Mouse (Mus musculus) neural tube, embryonic 12.5 days (tissue): ENCODE results near the gene Lmnb2. TPM values are rescaled to one million over a fixed set of nuclear protein-coding genes. Genes with fewer than 3 reads are reported as not detected.

ENCODE experiments used
- ATAC-seq: fragments of 200-750 bp; cut with Nextera tagmentation; 2 replicates; pipeline ENCODE4 v1.8.0; 2017; ENCODE audit warnings: low read depth, mild to moderate bottlenecking, moderate TSS enrichment, moderate library complexity; ENCODE audit not compliant: low FRiP score
- H3K27ac ChIP-seq: fragments of 300-500 bp; sonication (generic); 2 replicates; pipeline ENCODE4 v1.5.1; 2016
- H3K27me3 ChIP-seq: fragments of 300-500 bp; sonication (generic); replicated peaks from 2 replicates; pipeline ENCODE4 v1.6.1; 2016; ENCODE audit warnings: mild to moderate bottlenecking
- H3K36me3 ChIP-seq: fragments of 300-500 bp; sonication (generic); 2 replicates; pipeline ENCODE4 v1.6.1; 2016; ENCODE audit warnings: mild to moderate bottlenecking
- H3K4me1 ChIP-seq: fragments of 300-500 bp; sonication (generic); 2 replicates; pipeline ENCODE4 v1.6.1; 2016
- H3K4me2 ChIP-seq: fragments of 300-500 bp; sonication (generic); replicated peaks from 2 replicates; pipeline ENCODE4 v1.6.1; 2016; ENCODE audit warnings: mild to moderate bottlenecking
- H3K4me3 ChIP-seq: fragments of 300-500 bp; sonication (generic); 2 replicates; pipeline ENCODE4 v1.5.1; 2016
- H3K9ac ChIP-seq: fragments of 300-500 bp; sonication (generic); 2 replicates; pipeline ENCODE4 v1.6.1; 2016; ENCODE audit warnings: mild to moderate bottlenecking
- H3K9me3 ChIP-seq: fragments of 300-500 bp; sonication (generic); 2 replicates; pipeline ENCODE4 v1.6.1; 2016; ENCODE audit warnings: mild to moderate bottlenecking
- WGBS: fragments of 180-500 bp; shearing (Covaris S2); methylation state at CpG from one replicate; pipeline ENCODE4 v1.1.7; 2016; 5-methylcytosine and 5-hydroxymethylcytosine counted together
- polyA plus RNA-seq: library from polyadenylated mRNA; unstranded; fragments of >200 nt; fragmentation: Nextera tagmentation; extraction: Ambion mirVana; gene quantifications from 2 replicates; pipeline ENCODE4 v1.2.1, GENCODE M21; 2016

Gene Lmnb2
- polyA plus RNA-seq, 1 experiment from 2014 or later: 57.1 TPM

DNA sequence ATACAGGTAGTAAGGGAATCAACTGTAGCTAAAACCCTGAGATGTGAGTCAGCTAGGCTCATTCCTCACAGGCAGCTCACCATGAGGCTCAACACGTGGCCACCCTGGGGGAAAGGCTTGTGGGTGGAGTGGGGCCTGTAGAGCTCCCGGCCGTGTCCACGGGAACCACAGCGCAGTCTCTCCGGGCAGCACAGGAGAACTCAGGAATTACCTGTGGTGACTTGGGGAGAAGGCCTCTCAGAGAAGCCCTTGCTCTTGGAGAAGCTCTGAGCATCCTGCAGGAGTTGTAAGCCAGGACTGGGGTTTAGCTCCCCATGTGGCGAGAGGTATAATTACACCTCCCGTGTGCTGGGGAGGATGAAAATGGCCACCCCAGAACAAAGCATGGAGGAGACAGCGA is 37.5 kb upstream of the Lmnb2 start:
- H3K9ac ChIP-seq: no peak overlapping the region
- WGBS: 24% methylated on average over 9 of the region's 9 CpGs
- no peak overlapping the region for H3K4me3 ChIP-seq
- H3K27me3 ChIP-seq: no peaks in the 10 kb centered on the region
- H3K36me3 ChIP-seq: no peaks in the 10 kb centered on the region
- H3K27ac ChIP-seq: no peak overlapping the region
- ATAC-seq: no peak
- H3K9me3 ChIP-seq: no peaks in the 10 kb centered on the region
- no peaks in the 10 kb centered on the region; the same call in 1 of the 2 replicates for H3K4me1 ChIP-seq
- no peak overlapping the region for H3K4me2 ChIP-seq

DNA sequence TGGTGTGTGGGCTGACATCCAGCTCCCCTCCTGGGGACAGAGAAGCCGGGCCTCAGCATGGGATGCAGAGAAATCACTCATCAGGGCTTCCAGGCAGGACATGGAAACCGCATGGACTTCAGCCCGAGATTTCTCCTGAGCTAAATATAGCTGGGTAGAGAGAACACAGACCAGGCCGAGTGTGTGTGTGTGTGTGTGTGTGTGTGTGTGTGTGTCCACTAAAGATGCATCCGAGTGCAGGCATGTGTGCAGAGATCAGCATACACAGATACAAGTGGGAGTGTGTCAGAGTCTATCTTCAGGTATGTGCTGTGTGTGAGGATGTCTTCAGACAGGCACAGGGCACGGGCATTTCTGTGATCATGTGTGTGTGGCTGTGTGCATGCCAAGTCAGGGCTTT is 36.8 kb upstream of the Lmnb2 start:
- WGBS: 84% methylated on average over 6 of the region's 6 CpGs
- H3K27ac ChIP-seq: no peak overlapping the region
- no peaks in the 10 kb centered on the region; the same call in 1 of the 2 replicates for H3K4me1 ChIP-seq
- no peak overlapping the region for H3K9ac ChIP-seq
- H3K27me3 ChIP-seq: no peaks in the 10 kb centered on the region
- no peaks in the 10 kb centered on the region for H3K36me3 ChIP-seq
- no peak overlapping the region for H3K4me3 ChIP-seq
- ATAC-seq: no peak
- H3K9me3 ChIP-seq: no peaks in the 10 kb centered on the region
- H3K4me2 ChIP-seq: no peak overlapping the region

- H3K36me3 ChIP-seq: no peaks in the 10 kb centered on the region
- H3K4me3 ChIP-seq: no peak overlapping the region
- H3K4me1 ChIP-seq: no peaks in the 10 kb centered on the region; the same call in 1 of the 2 replicates
- ATAC-seq: no peak
- no peaks in the 10 kb centered on the region for H3K9me3 ChIP-seq
- no peaks in the 10 kb centered on the region for H3K27me3 ChIP-seq
- no peak overlapping the region for H3K27ac ChIP-seq
- 89% methylated on average over 13 of the region's 13 CpGs for WGBS
- H3K4me2 ChIP-seq: no peak overlapping the region
- H3K9ac ChIP-seq: no peak overlapping the region
These were observed 36.4 kb upstream of the Lmnb2 start for GRCm38 (mm10) chr10:80954415-80954814.

DNA sequence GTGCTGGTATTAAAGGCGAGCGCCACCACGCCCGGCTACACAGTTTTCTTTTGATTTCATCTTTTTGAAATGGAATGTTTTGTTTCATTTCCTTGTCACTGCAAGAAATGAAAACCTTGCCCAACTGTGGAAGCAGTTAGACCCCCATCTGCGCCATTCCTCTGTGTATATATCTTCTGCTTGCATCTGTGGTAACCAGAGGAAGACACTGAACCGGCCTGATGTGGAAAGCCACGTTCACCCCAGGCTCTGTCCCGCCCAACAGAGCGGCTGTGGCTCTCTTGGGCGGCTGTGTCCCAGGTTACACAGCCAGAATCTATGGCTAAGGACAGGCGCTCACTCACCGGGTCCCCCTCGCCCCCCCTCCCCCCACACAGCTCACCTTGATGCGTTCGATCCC is 34.4 kb upstream of the Lmnb2 start:
- no peak for ATAC-seq
- Histone ChIP-seq H3K4me3 (no peak overlapping the region), H3K9me3 (no peaks in the 10 kb centered on the region), H3K27me3 (no peaks in the 10 kb centered on the region), H3K36me3 (no peaks in the 10 kb centered on the region), H3K4me2 (no peak overlapping the region), H3K4me1 (peaks cover 6% of the 10 kb centered on the region; the same call in 1 of the 2 replicates), H3K9ac (no peak overlapping the region), H3K27ac (no peak overlapping the region)
- WGBS: 80% methylated on average over 15 of the region's 15 CpGs

- Histone ChIP-seq H3K27me3 (no peaks in the 10 kb centered on the region), H3K4me3 (no peak overlapping the region), H3K36me3 (no peaks in the 10 kb centered on the region), H3K9ac (no peak overlapping the region), H3K27ac (no peak overlapping the region), H3K4me1 (peaks cover 7% of the 10 kb centered on the region; the same call in 1 of the 2 replicates), H3K9me3 (no peaks in the 10 kb centered on the region), H3K4me2 (no peak overlapping the region)
- no peak for ATAC-seq
- WGBS: 82% methylated on average over 10 of the region's 10 CpGs
These were observed 33.8 kb upstream of the Lmnb2 start for GRCm38 (mm10) chr10:80951761-80952390.

DNA sequence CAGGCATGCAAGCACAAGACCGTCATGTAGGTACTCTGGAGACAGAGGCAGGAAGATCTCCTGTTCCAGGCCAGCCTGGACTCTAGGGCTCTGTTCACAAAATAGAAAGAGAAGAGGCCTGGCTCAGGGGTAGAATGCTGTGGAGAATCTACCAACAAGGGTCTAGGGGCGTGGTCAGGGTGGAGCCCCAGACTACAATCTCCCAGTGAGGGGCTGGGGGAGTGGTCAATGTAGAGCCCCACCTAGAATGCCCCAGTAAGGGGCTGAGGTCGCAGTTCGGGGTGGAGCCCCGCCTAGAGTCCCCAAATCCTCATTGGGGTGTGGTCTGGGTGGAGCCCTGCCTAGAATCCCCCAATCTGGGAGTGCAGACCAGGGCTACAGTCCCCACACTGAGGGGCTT is 32.3 kb upstream of the Lmnb2 start:
- ATAC-seq: no peak
- no peaks in the 10 kb centered on the region for H3K36me3 ChIP-seq
- no peak overlapping the region for H3K4me3 ChIP-seq
- H3K27ac ChIP-seq: no peak overlapping the region
- H3K9ac ChIP-seq: no peak overlapping the region
- no peaks in the 10 kb centered on the region for H3K27me3 ChIP-seq
- peaks cover 7% of the 10 kb centered on the region; the same call in 1 of the 2 replicates for H3K4me1 ChIP-seq
- H3K9me3 ChIP-seq: no peaks in the 10 kb centered on the region
- 28% methylated on average over 5 of the region's 5 CpGs for WGBS
- H3K4me2 ChIP-seq: no peak overlapping the region

DNA sequence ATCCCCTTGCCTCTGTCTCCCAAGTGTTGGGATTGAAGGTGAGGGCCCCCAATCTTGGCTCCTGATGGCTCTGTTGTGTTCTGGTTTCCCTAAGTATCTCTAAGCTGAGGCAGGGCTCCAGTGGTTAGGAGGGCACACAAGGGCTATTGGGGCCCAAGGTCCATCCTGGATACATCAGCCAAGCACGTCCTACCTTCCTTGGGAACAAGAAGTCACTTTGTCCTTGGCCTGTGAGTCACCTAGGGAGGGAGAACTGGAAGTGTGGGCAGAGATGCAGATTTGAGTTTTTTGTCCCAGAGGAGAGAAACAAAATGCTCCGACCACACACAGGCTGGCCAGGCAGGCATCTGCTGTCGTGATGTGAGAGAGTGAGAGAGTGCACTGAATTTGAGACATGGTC is 31.0 kb upstream of the Lmnb2 start:
- H3K4me3 ChIP-seq: no peak overlapping the region
- no peak overlapping the region for H3K4me2 ChIP-seq
- H3K36me3 ChIP-seq: no peaks in the 10 kb centered on the region
- 0 out of 2 replicates have a peak, but pooled peaks cover 7% of the 10 kb centered on the region for H3K4me1 ChIP-seq
- no peak overlapping the region for H3K27ac ChIP-seq
- H3K27me3 ChIP-seq: no peaks in the 10 kb centered on the region
- H3K9ac ChIP-seq: no peak overlapping the region
- H3K9me3 ChIP-seq: no peaks in the 10 kb centered on the region
- no peak for ATAC-seq
- WGBS: 85% methylated on average over 3 of the region's 3 CpGs

- H3K9me3 ChIP-seq: no peaks in the 10 kb centered on the region
- H3K27ac ChIP-seq: no peak overlapping the region
- H3K36me3 ChIP-seq: no peaks in the 10 kb centered on the region
- H3K9ac ChIP-seq: no peak overlapping the region
- no peaks in the 10 kb centered on the region for H3K27me3 ChIP-seq
- 32% methylated on average over 6 of the region's 6 CpGs for WGBS
- H3K4me1 ChIP-seq: 0 out of 2 replicates have a peak, but pooled peaks cover 7% of the 10 kb centered on the region
- no peak overlapping the region for H3K4me3 ChIP-seq
- H3K4me2 ChIP-seq: no peak overlapping the region
- ATAC-seq: no peak
These were observed 30.5 kb upstream of the Lmnb2 start for GRCm38 (mm10) chr10:80948570-80948969.

- WGBS: 44% methylated on average over 2 of the region's 2 CpGs
- no peak for ATAC-seq
- Histone ChIP-seq H3K9me3 (no peaks in the 10 kb centered on the region), H3K4me3 (no peak overlapping the region), H3K4me1 (0 out of 2 replicates have a peak, but pooled peaks cover 7% of the 10 kb centered on the region), H3K27ac (no peak overlapping the region), H3K27me3 (no peaks in the 10 kb centered on the region), H3K4me2 (no peak overlapping the region), H3K36me3 (no peaks in the 10 kb centered on the region), H3K9ac (no peak overlapping the region)
These were observed 29.8 kb upstream of the Lmnb2 start for GRCm38 (mm10) chr10:80947802-80948201.

DNA sequence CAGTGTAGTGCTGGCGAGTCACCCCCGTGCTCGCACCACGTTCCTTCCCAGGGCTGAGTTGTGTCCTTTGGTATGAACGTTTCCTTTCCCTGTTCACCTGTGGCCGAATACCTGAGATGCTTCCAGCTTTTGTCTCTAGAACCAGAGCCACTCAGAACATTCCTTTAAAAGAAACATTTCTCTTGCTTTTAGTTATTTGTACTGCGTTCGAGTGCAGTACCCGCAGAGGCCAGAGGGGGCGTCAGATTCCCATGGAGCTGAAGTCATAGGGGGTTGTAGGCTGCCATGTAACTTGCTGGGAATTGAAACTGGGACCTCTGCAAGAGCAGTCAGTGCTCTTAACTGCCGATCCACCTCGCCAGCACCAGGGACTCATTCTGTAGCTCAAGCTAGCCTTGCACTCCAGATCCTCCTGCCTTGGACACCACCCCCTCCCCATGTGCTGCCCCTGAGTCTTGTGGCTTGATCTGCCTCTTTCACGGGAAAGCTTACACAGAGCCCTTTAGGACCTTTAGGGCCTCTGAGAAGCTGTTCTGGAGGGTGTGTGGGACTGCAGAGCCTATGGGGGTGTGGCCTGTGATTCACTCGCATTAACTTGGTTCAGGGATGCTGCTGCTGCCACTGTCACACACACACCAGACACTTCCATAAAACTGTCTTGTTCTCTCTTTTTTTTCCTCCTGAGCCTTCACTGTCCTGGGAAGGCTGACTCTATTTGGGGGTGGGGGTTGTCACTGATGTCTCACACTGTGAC is 28.8 kb upstream of the Lmnb2 start:
- Histone ChIP-seq H3K36me3 (no peaks in the 10 kb centered on the region), H3K4me3 (no peak overlapping the region), H3K9me3 (no peaks in the 10 kb centered on the region), H3K4me2 (no peak overlapping the region), H3K27ac (no peak overlapping the region), H3K9ac (no peak overlapping the region), H3K4me1 (0 out of 2 replicates have a peak, but pooled peaks cover 7% of the 10 kb centered on the region), H3K27me3 (no peaks in the 10 kb centered on the region)
- no peak for ATAC-seq
- 70% methylated on average over 14 of the region's 14 CpGs for whole genome bisulfite sequencing

DNA sequence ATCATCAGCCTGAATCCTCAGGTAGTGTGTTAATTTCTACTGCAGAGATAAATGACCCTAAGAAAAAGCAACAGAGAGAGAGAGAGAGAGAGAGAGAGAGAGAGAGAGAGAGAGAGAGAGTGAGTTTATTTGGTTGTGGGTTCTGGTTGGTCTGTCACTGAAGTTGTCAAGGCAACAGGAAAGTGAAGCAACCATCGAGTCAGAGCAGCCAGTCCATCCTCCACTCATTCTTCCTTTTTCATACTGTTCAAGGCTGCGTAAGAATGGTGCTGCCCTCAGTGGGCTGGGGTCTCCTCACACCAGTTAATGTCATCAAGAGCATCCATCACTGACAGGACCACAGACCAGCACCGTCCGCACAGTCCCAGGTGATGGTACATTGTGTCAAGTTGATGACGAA is 26.2 kb upstream of the Lmnb2 start:
- Histone ChIP-seq H3K9ac (no peak overlapping the region), H3K4me1 (peaks cover 22% of the 10 kb centered on the region), H3K4me3 (no peak overlapping the region), H3K36me3 (no peaks in the 10 kb centered on the region), H3K27me3 (peaks cover 9% of the 10 kb centered on the region), H3K9me3 (no peaks in the 10 kb centered on the region), H3K27ac (no peak overlapping the region), H3K4me2 (no peak overlapping the region)
- ATAC-seq: no peak
- 86% methylated on average over 5 of the region's 5 CpGs for whole genome bisulfite sequencing

DNA sequence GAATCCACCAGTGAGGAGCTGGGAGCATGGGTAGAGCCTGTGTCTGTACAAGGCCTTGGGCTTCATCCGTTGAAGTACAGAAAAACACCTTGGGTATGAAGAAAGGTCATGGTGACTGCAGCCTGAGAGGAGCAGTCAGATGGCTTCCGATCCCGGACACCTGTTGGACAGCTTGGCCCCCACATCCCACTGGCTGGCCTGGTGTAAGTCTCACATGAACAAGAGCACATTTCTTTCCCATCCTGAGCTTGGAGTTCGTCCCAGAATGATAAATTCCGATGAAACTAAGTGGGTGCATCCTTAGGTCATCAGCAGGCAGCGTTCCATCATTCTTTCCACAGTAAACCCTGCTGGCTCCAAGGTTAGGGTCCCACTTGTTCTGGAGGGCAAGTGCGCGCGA is 25.7 kb upstream of the Lmnb2 start:
- no peak overlapping the region for H3K27ac ChIP-seq
- WGBS: 82% methylated on average over 9 of the region's 9 CpGs
- ATAC-seq: no peak

More for the DNA sequence above, 25.7 kb upstream of the Lmnb2 start:
- H3K4me1 ChIP-seq: peaks cover 27% of the 10 kb centered on the region
- no peaks in the 10 kb centered on the region for H3K36me3 ChIP-seq
- H3K4me3 ChIP-seq: no peak overlapping the region
- H3K27me3 ChIP-seq: peaks cover 9% of the 10 kb centered on the region
- no peak overlapping the region for H3K4me2 ChIP-seq
- H3K9ac ChIP-seq: no peak overlapping the region
- no peaks in the 10 kb centered on the region for H3K9me3 ChIP-seq
